Mouse (Mus musculus): Measurements from ENCODE around the gene Lin9. TPM values are rescaled to one million over a fixed set of nuclear protein-coding genes. Genes with fewer than 3 reads are reported as not detected.

Lin9 gene
- polyA plus RNA-seq, 1 experiment from 2014 or later: 15.9 TPM

DNA sequence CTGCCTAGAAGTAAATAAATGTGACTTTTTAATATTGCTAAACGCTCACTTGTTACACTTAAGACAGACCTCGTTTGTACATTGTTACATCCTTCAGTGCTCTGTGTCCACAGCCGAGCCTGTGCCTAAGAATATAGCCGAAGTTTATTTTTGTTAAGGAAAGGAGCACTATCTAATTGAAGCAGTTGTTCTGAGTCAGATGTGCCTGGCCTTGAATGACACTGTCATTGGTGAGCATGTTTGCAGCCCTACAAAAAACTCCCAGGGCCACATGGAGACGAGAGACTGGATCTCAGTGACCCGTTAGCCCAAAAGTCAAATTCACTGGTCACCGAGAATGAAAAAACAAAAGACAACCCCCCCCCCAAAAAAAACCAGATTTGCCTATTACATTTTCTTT is 50.3 kb downstream of the Lin9 start:
- no peaks in the 10 kb centered on the region for H3K4me1 ChIP-seq (ENCODE audit: control insufficient read depth, insufficient read depth, low read length)
- no peak for ATAC-seq (ENCODE audit: insufficient read depth, low FRiP score)
- WGBS: 87% methylated on average over 7 of the region's 7 CpGs
- no peak overlapping the region for H3K4me3 ChIP-seq (replicated peaks; ENCODE audit: low read length)
- H3K27me3 ChIP-seq (ENCODE audit: control insufficient read depth, insufficient read depth, low read length): peaks cover 10% of the 10 kb centered on the region
- no peaks in the 10 kb centered on the region for H3K9me3 ChIP-seq (replicated peaks; ENCODE audit: control insufficient read depth, low read length)
- H3K27ac ChIP-seq (ENCODE audit: low read length): no peak overlapping the region
- H3K4me2 ChIP-seq (ENCODE audit: low read depth, low read length): no peak overlapping the region
- no peak overlapping the region for H3K9ac ChIP-seq (ENCODE audit: low read length)
- H3K36me3 ChIP-seq (ENCODE audit: control insufficient read depth, insufficient read depth, low read length): no peaks in the 10 kb centered on the region; the same call in 1 of the 2 replicates

DNA sequence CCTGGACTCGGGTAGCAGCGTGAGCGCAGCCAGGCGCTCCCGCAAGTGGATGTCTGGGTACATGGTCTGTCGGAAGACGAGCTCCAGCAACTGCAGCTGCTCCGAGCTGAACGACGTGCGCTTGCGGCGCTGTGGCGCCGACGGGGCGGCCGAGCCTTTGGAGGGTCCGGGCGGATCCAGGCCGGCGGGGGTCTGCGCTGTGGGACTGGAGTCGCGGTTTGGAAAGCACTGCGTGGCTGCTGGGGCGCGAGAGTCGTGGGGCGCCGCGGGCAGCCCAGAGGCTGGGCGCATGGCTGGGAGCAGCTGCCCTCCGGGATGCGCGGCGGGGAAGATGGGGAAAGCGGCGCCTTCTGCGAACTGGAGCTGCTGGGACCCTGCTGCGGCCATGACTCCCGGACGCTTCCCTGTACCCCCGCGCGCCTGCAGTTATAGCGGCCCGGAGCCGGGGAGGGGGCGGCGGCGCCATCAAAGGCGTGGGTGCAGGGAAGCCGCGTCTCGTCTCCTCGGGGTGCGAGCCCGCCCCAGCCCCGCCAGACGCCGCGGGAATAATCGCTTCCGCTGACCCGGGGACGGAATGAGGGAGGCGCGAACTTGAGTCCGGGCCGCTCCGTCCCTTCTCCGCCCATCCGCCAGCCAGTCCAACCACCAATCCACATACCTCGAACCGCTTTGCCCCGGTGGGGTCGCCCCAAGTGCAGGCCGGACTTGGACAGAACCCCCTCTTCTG is 55.8 kb downstream of the Lin9 start, which contains the start of gene Mixl1:
TSS of gene Mixl1 (minus strand) at position 409 of the 727 bp plus-strand sequence.
- Histone ChIP-seq H3K4me2 (ENCODE audit: low read depth, low read length) (peak within 1 kb of the TSS; percentile 57), H3K27me3 (ENCODE audit: control insufficient read depth, insufficient read depth, low read length) (peaks cover 31% of the 10 kb centered on the region), H3K27ac (ENCODE audit: low read length) (no peak within 1 kb of the TSS), H3K4me1 (ENCODE audit: control insufficient read depth, insufficient read depth, low read length) (no peaks in the 10 kb centered on the region), H3K9me3 (replicated peaks; ENCODE audit: control insufficient read depth, low read length) (no peaks in the 10 kb centered on the region), H3K4me3 (replicated peaks; ENCODE audit: low read length) (peak within 1 kb of the TSS; percentile 38), H3K9ac (ENCODE audit: low read length) (peak within 1 kb of the TSS; percentile 58), H3K36me3 (ENCODE audit: control insufficient read depth, insufficient read depth, low read length) (no peaks in the 10 kb centered on the region)
- WGBS: 1% methylated on average over 75 of the region's 79 CpGs
- ATAC-seq (ENCODE audit: insufficient read depth, low FRiP score): no peak

DNA sequence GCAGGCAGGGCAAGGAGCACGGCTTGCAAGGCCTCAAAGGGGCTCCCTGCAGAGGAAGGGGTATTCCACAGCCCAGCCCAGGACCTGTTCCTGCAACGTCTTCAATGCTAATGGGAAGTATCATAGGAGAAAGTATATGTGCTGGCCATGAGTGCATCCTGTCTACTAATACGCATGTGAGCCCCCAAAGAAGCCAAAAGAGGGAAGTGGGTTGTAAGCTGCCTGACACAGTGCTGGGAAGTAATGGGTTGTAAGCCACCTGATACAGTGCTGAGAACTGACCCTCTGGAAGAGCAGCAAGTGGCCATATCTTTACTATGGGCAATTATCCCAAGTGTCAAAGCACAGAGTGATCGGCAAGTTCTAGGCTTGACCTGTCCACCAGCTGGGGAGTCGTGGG is 57.1 kb downstream of the Lin9 start:
- H3K9me3 ChIP-seq (replicated peaks; ENCODE audit: control insufficient read depth, low read length): no peaks in the 10 kb centered on the region
- 61% methylated on average over 5 of the region's 5 CpGs for WGBS

DNA sequence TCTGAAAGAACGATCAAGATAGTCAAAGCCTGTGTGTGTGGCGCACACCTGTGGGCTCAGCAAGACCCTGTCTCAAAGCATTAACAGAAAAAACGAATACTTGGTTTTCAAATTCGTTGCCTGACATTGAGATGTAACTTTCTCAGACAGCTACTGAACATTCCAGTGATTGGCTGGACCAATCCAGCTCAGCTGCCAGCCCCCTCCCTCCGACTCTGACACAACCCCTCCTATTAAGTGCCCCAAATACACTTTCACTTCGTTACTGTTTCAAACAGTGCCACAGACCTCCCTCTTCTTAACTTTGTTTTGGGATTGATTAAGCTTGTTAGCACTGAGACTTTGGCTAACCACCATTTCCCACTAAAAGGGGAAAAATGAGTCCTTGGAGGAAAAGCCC is 62.5 kb downstream of the Lin9 start:
- WGBS: 33% methylated on average over 6 of the region's 6 CpGs
- H3K4me2 ChIP-seq (ENCODE audit: low read depth, low read length): peak overlapping the region; percentile 36; the same call in 1 of the 2 replicates
- no peak for ATAC-seq (ENCODE audit: insufficient read depth, low FRiP score)

More for the DNA sequence above, 57.1 kb downstream of the Lin9 start:
- no peak overlapping the region for H3K4me2 ChIP-seq (ENCODE audit: low read depth, low read length)
- H3K36me3 ChIP-seq (ENCODE audit: control insufficient read depth, insufficient read depth, low read length): no peaks in the 10 kb centered on the region
- H3K9ac ChIP-seq (ENCODE audit: low read length): no peak overlapping the region
- peaks cover 31% of the 10 kb centered on the region for H3K27me3 ChIP-seq (ENCODE audit: control insufficient read depth, insufficient read depth, low read length)
- no peak overlapping the region for H3K27ac ChIP-seq (ENCODE audit: low read length)
- no peak for ATAC-seq (ENCODE audit: insufficient read depth, low FRiP score)
- no peak overlapping the region for H3K4me3 ChIP-seq (replicated peaks; ENCODE audit: low read length)
- no peaks in the 10 kb centered on the region for H3K4me1 ChIP-seq (ENCODE audit: control insufficient read depth, insufficient read depth, low read length)

DNA sequence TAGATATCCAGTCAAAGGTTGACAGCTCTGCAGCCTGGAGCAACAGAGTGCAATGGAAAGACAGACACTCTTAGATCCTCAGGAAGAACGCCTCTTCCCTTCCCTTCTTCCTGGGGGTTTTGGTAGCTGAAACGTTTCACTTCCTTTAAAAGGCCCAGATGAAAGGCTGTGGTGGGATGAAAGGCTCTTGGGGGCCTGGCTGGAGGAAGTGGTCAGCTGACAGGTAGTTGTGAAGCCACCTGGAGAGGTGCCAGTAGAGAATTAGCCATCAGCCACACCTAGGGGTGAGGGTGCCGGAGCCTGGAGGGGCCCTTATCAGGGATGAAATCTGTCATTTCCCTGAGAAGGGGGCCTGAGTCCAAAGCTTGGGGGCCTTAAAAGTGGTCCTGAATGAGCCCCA is 66.4 kb downstream of the Lin9 start:
- WGBS: 42% methylated on average over 3 of the region's 3 CpGs
- no peak overlapping the region for H3K4me3 ChIP-seq (replicated peaks; ENCODE audit: low read length)
- H3K4me2 ChIP-seq (ENCODE audit: low read depth, low read length): no peak overlapping the region
- H3K27me3 ChIP-seq (ENCODE audit: control insufficient read depth, insufficient read depth, low read length): no peaks in the 10 kb centered on the region
- H3K36me3 ChIP-seq (ENCODE audit: control insufficient read depth, insufficient read depth, low read length): no peaks in the 10 kb centered on the region
- no peak overlapping the region for H3K27ac ChIP-seq (ENCODE audit: low read length)
- no peaks in the 10 kb centered on the region for H3K9me3 ChIP-seq (replicated peaks; ENCODE audit: control insufficient read depth, low read length)
- H3K4me1 ChIP-seq (ENCODE audit: control insufficient read depth, insufficient read depth, low read length): no peaks in the 10 kb centered on the region
- H3K9ac ChIP-seq (ENCODE audit: low read length): no peak overlapping the region
- no peak for ATAC-seq (ENCODE audit: insufficient read depth, low FRiP score)

More for the DNA sequence above, 62.5 kb downstream of the Lin9 start:
- Histone ChIP-seq H3K36me3 (ENCODE audit: control insufficient read depth, insufficient read depth, low read length) (no peaks in the 10 kb centered on the region), H3K9me3 (replicated peaks; ENCODE audit: control insufficient read depth, low read length) (no peaks in the 10 kb centered on the region), H3K27ac (ENCODE audit: low read length) (no peak overlapping the region), H3K9ac (ENCODE audit: low read length) (no peak overlapping the region), H3K4me1 (ENCODE audit: control insufficient read depth, insufficient read depth, low read length) (no peaks in the 10 kb centered on the region), H3K27me3 (ENCODE audit: control insufficient read depth, insufficient read depth, low read length) (peaks cover 3% of the 10 kb centered on the region; the same call in 1 of the 2 replicates), H3K4me3 (replicated peaks; ENCODE audit: low read length) (peak overlapping the region; percentile 22)

DNA sequence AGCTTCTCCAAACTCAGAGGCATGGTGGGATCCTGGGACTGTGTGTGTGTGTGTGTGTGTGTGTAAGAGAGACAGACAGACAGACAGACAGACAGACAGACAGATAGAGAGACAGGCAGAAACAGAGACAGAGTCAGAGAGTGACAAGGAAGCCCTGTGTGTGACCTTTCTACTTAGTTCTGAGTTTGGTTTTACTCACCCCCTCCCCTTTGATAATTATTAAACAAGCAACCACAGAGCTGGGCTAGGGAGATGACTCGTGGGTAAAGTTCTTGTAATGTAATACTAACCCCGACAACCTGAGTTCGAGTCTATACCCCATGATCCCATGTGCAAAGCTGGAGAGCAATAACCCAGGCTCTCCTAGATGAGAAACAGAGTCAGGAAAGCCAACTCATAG is 66.9 kb downstream of the Lin9 start:
- Histone ChIP-seq H3K9me3 (replicated peaks; ENCODE audit: control insufficient read depth, low read length) (no peaks in the 10 kb centered on the region), H3K36me3 (ENCODE audit: control insufficient read depth, insufficient read depth, low read length) (no peaks in the 10 kb centered on the region), H3K9ac (ENCODE audit: low read length) (no peak overlapping the region), H3K27ac (ENCODE audit: low read length) (no peak overlapping the region), H3K27me3 (ENCODE audit: control insufficient read depth, insufficient read depth, low read length) (no peaks in the 10 kb centered on the region), H3K4me3 (replicated peaks; ENCODE audit: low read length) (no peak overlapping the region), H3K4me2 (ENCODE audit: low read depth, low read length) (no peak overlapping the region), H3K4me1 (ENCODE audit: control insufficient read depth, insufficient read depth, low read length) (no peaks in the 10 kb centered on the region)
- 58% methylated on average over 3 of the region's 3 CpGs for WGBS
- ATAC-seq (ENCODE audit: insufficient read depth, low FRiP score): no peak

DNA sequence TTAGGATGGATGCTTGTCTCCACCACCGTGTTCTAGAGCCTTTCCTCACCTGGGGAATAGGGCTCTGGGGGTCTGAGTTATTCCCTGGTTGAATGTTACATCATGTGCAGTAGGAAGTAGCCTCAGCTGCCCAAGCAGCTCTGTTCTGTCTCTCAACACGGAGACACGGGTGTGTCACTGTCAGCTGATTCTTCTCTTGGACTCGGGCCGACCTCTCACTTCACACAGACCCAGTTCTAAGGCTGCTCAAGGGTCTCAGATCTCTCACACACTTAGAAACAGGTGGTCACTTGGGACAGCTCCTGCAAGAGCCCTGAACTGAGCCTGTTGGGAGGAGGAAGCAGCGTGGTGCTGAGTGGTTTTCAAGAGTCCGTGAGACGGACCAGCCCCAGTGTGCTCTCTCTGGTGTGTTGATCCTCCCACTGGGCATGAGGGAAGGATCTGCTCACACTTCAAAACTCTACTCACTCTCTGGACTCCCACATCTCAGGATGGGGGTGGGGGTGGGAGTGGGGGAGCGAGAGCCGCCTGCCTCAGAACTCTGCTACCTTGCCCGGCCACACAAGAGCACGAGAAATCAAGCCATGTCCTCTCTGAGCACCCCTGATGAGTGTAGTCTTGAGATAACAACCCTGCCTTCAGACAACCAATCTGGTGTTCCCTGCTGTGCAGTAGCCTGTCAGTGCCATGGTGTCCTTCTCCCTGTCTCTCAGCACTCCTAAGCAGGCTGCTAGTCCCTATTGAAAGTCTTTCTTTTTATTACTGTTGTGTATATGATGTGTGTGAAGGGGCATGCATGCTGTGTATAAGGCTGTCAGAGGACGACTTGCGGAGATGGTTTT is 68.2 kb downstream of the Lin9 start:
- H3K27me3 ChIP-seq (ENCODE audit: control insufficient read depth, insufficient read depth, low read length): no peaks in the 10 kb centered on the region
- WGBS: 56% methylated on average over 14 of the region's 14 CpGs
- no peaks in the 10 kb centered on the region for H3K36me3 ChIP-seq (ENCODE audit: control insufficient read depth, insufficient read depth, low read length)
- no peak overlapping the region for H3K4me3 ChIP-seq (replicated peaks; ENCODE audit: low read length)
- H3K9me3 ChIP-seq (replicated peaks; ENCODE audit: control insufficient read depth, low read length): no peaks in the 10 kb centered on the region
- no peak overlapping the region for H3K4me2 ChIP-seq (ENCODE audit: low read depth, low read length)
- H3K4me1 ChIP-seq (ENCODE audit: control insufficient read depth, insufficient read depth, low read length): no peaks in the 10 kb centered on the region
- no peak overlapping the region for H3K9ac ChIP-seq (ENCODE audit: low read length)
- no peak for ATAC-seq (ENCODE audit: insufficient read depth, low FRiP score)
- no peak overlapping the region for H3K27ac ChIP-seq (ENCODE audit: low read length)

DNA sequence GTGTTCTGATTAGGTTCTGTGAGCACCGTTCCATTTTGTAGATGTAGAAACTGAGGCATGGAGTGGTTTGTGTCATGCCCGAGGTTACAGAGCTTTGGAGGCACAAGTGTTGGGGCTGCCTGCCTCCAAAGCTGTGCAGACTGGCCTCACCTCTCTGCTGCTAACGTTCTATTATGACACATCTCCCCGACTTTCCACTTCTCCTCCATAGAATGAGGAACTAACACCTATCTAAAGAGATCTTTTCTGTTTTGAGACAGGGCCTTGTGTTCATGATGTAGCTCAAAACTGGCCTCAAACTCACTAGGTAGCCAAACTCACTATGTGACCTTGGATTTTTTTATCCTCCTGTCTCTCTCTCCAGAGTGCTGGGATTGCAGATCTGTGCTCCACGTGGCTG is 77.8 kb downstream of the Lin9 start:
- Histone ChIP-seq H3K9ac (ENCODE audit: low read length) (no peak overlapping the region), H3K36me3 (ENCODE audit: control insufficient read depth, insufficient read depth, low read length) (no peaks in the 10 kb centered on the region)
- whole genome bisulfite sequencing: 74% methylated on average over 5 of the region's 5 CpGs

DNA sequence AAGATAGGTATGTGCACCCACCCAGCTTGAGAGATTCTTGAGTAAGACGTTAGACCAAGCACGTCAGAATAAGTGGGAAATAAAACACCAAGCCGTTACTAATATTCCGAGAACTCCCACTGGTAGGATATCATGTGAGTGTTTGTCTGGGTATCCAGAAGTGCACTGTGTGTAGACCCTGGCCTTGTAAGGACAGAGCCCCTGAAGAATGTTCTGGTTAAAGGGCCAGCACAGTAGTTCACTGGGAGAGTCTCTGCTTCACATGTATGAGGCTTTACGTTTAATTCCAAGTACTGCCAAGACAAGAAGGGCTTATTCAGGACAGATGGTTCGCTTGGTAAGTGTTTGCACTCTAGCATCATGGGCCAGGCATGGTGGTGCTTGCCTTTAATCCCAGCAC is 78.5 kb downstream of the Lin9 start:
- Histone ChIP-seq H3K36me3 (ENCODE audit: control insufficient read depth, insufficient read depth, low read length) (no peaks in the 10 kb centered on the region), H3K4me3 (replicated peaks; ENCODE audit: low read length) (no peak overlapping the region)

More for the DNA sequence above, 77.8 kb downstream of the Lin9 start:
- Histone ChIP-seq H3K4me1 (ENCODE audit: control insufficient read depth, insufficient read depth, low read length) (no peaks in the 10 kb centered on the region), H3K4me2 (ENCODE audit: low read depth, low read length) (no peak overlapping the region), H3K9me3 (replicated peaks; ENCODE audit: control insufficient read depth, low read length) (no peaks in the 10 kb centered on the region), H3K27ac (ENCODE audit: low read length) (no peak overlapping the region), H3K4me3 (replicated peaks; ENCODE audit: low read length) (no peak overlapping the region), H3K27me3 (ENCODE audit: control insufficient read depth, insufficient read depth, low read length) (no peaks in the 10 kb centered on the region)
- ATAC-seq (ENCODE audit: insufficient read depth, low FRiP score): no peak

More for the DNA sequence above, 78.5 kb downstream of the Lin9 start:
- Histone ChIP-seq H3K27me3 (ENCODE audit: control insufficient read depth, insufficient read depth, low read length) (no peaks in the 10 kb centered on the region), H3K4me2 (ENCODE audit: low read depth, low read length) (no peak overlapping the region), H3K27ac (ENCODE audit: low read length) (no peak overlapping the region), H3K9me3 (replicated peaks; ENCODE audit: control insufficient read depth, low read length) (no peaks in the 10 kb centered on the region), H3K9ac (ENCODE audit: low read length) (no peak overlapping the region), H3K4me1 (ENCODE audit: control insufficient read depth, insufficient read depth, low read length) (no peaks in the 10 kb centered on the region)
- no peak for ATAC-seq (ENCODE audit: insufficient read depth, low FRiP score)
- WGBS: 84% methylated on average over 6 of the region's 6 CpGs

Data from stomach, embryonic 16.5 days (tissue).